Mouse (Mus musculus): ENCODE results near the gene Eya2. TPM values are rescaled to one million over a fixed set of nuclear protein-coding genes. Genes with fewer than 3 reads are reported as not detected.

Gene Eya2
- polyA plus RNA-seq, 1 experiment from 2014 or later = not detected

- Histone ChIP-seq H3K4me1 (replicated peaks) (no peaks in the 10 kb centered on the region), H3K9me3 (replicated peaks) (no peaks in the 10 kb centered on the region), H3K36me3 (replicated peaks) (no peaks in the 10 kb centered on the region), H3K27me3 (peaks cover 55% of the 10 kb centered on the region), H3K4me3 (replicated peaks) (no peak overlapping the region), H3K4me2 (no peak overlapping the region), H3K27ac (replicated peaks) (no peak overlapping the region), H3K9ac (no peak overlapping the region)
- ATAC-seq (ENCODE audit: insufficient read depth) = no peak
- WGBS (ENCODE audit: insufficient replicate concordance) = 9% methylated on average over 13 of the region's 13 CpGs
These were observed 841 bp downstream of the Eya2 start for GRCm38 (mm10) chr2:165595676-165596070.

GRCm38 (mm10) chr2:165596141-165596540 is 1.3 kb downstream of the Eya2 start:
- H3K4me1 ChIP-seq (replicated peaks) = no peaks in the 10 kb centered on the region
- H3K27me3 ChIP-seq = peaks cover 55% of the 10 kb centered on the region
- no peak overlapping the region for H3K9ac ChIP-seq
- no peaks in the 10 kb centered on the region for H3K9me3 ChIP-seq (replicated peaks)
- H3K36me3 ChIP-seq (replicated peaks) = no peaks in the 10 kb centered on the region
- ATAC-seq (ENCODE audit: insufficient read depth) = no peak
- no peak overlapping the region for H3K4me3 ChIP-seq (replicated peaks)
- no peak overlapping the region for H3K4me2 ChIP-seq
- H3K27ac ChIP-seq (replicated peaks) = no peak overlapping the region
- WGBS (ENCODE audit: insufficient replicate concordance) = 32% methylated on average over 11 of the region's 11 CpGs

GRCm38 (mm10) chr2:165597536-165597935 is 2.7 kb downstream of the Eya2 start:
- Histone ChIP-seq H3K27ac (replicated peaks) (no peak overlapping the region), H3K4me2 (no peak overlapping the region), H3K4me3 (replicated peaks) (no peak overlapping the region), H3K9me3 (replicated peaks) (no peaks in the 10 kb centered on the region), H3K4me1 (replicated peaks) (no peaks in the 10 kb centered on the region), H3K9ac (no peak overlapping the region), H3K27me3 (peaks cover 55% of the 10 kb centered on the region), H3K36me3 (replicated peaks) (no peaks in the 10 kb centered on the region)
- no peak for ATAC-seq (ENCODE audit: insufficient read depth)
- WGBS (ENCODE audit: insufficient replicate concordance) = 62% methylated on average over 6 of the region's 6 CpGs

- no peak overlapping the region for H3K4me3 ChIP-seq (replicated peaks)
- no peak overlapping the region for H3K4me2 ChIP-seq
- H3K9ac ChIP-seq = no peak overlapping the region
- H3K27me3 ChIP-seq = peaks cover 50% of the 10 kb centered on the region
- no peak overlapping the region for H3K27ac ChIP-seq (replicated peaks)
- H3K36me3 ChIP-seq (replicated peaks) = no peaks in the 10 kb centered on the region
- no peak for ATAC-seq (ENCODE audit: insufficient read depth)
- 22% methylated on average over 5 of the region's 5 CpGs for WGBS (ENCODE audit: insufficient replicate concordance)
- no peaks in the 10 kb centered on the region for H3K4me1 ChIP-seq (replicated peaks)
- no peaks in the 10 kb centered on the region for H3K9me3 ChIP-seq (replicated peaks)
These were observed 3.3 kb downstream of the Eya2 start for GRCm38 (mm10) chr2:165598139-165598538.

GRCm38 (mm10) chr2:165599566-165599965 is 4.7 kb downstream of the Eya2 start:
- no peaks in the 10 kb centered on the region for H3K4me1 ChIP-seq (replicated peaks)
- H3K27ac ChIP-seq (replicated peaks) = no peak overlapping the region
- WGBS (ENCODE audit: insufficient replicate concordance) = 65% methylated on average over 13 of the region's 13 CpGs
- no peak overlapping the region for H3K4me3 ChIP-seq (replicated peaks)
- H3K36me3 ChIP-seq (replicated peaks) = no peaks in the 10 kb centered on the region
- no peak for ATAC-seq (ENCODE audit: insufficient read depth)
- H3K9me3 ChIP-seq (replicated peaks) = no peaks in the 10 kb centered on the region
- H3K4me2 ChIP-seq = no peak overlapping the region
- peaks cover 36% of the 10 kb centered on the region for H3K27me3 ChIP-seq
- H3K9ac ChIP-seq = no peak overlapping the region

- no peak for ATAC-seq (ENCODE audit: insufficient read depth)
- no peak overlapping the region for H3K9ac ChIP-seq
- peaks cover 22% of the 10 kb centered on the region for H3K27me3 ChIP-seq
- H3K4me1 ChIP-seq (replicated peaks) = no peaks in the 10 kb centered on the region
- no peaks in the 10 kb centered on the region for H3K36me3 ChIP-seq (replicated peaks)
- WGBS (ENCODE audit: insufficient replicate concordance) = 39% methylated on average over 13 of the region's 13 CpGs
- H3K4me2 ChIP-seq = no peak overlapping the region
- no peaks in the 10 kb centered on the region for H3K9me3 ChIP-seq (replicated peaks)
- H3K4me3 ChIP-seq (replicated peaks) = no peak overlapping the region
- no peak overlapping the region for H3K27ac ChIP-seq (replicated peaks)
These were observed 6.1 kb downstream of the Eya2 start for GRCm38 (mm10) chr2:165600926-165601325.

- ATAC-seq (ENCODE audit: insufficient read depth) = no peak
These were observed 6.8 kb downstream of the Eya2 start for GRCm38 (mm10) chr2:165601605-165602004.

GRCm38 (mm10) chr2:165603775-165604174 is 8.9 kb downstream of the Eya2 start:
- ATAC-seq (ENCODE audit: insufficient read depth) = no peak
- Histone ChIP-seq H3K36me3 (replicated peaks) (no peaks in the 10 kb centered on the region), H3K4me1 (replicated peaks) (no peaks in the 10 kb centered on the region), H3K27me3 (no peaks in the 10 kb centered on the region), H3K4me3 (replicated peaks) (no peak overlapping the region), H3K9ac (no peak overlapping the region), H3K4me2 (no peak overlapping the region), H3K9me3 (replicated peaks) (no peaks in the 10 kb centered on the region), H3K27ac (replicated peaks) (no peak overlapping the region)
- 55% methylated on average over 8 of the region's 8 CpGs for WGBS (ENCODE audit: insufficient replicate concordance)

More at GRCm38 (mm10) chr2:165601605-165602004, 6.8 kb downstream of the Eya2 start:
- 40% methylated on average over 8 of the region's 8 CpGs for WGBS (ENCODE audit: insufficient replicate concordance)
- Histone ChIP-seq H3K4me1 (replicated peaks) (no peaks in the 10 kb centered on the region), H3K27ac (replicated peaks) (no peak overlapping the region), H3K4me2 (no peak overlapping the region), H3K9me3 (replicated peaks) (no peaks in the 10 kb centered on the region), H3K27me3 (peaks cover 15% of the 10 kb centered on the region), H3K9ac (no peak overlapping the region), H3K4me3 (replicated peaks) (no peak overlapping the region), H3K36me3 (replicated peaks) (no peaks in the 10 kb centered on the region)

- no peaks in the 10 kb centered on the region for H3K9me3 ChIP-seq (replicated peaks)
- no peaks in the 10 kb centered on the region for H3K36me3 ChIP-seq (replicated peaks)
- WGBS (ENCODE audit: insufficient replicate concordance) = 63% methylated on average over 7 of the region's 7 CpGs
- H3K9ac ChIP-seq = no peak overlapping the region
- no peak overlapping the region for H3K4me2 ChIP-seq
- no peak for ATAC-seq (ENCODE audit: insufficient read depth)
- no peaks in the 10 kb centered on the region for H3K27me3 ChIP-seq
- H3K4me3 ChIP-seq (replicated peaks) = no peak overlapping the region
- no peaks in the 10 kb centered on the region for H3K4me1 ChIP-seq (replicated peaks)
- H3K27ac ChIP-seq (replicated peaks) = no peak overlapping the region
These were observed 16.9 kb downstream of the Eya2 start for GRCm38 (mm10) chr2:165611551-165612253.

- no peak for ATAC-seq (ENCODE audit: insufficient read depth)
These were observed 19.0 kb downstream of the Eya2 start for GRCm38 (mm10) chr2:165613741-165614339.

GRCm38 (mm10) chr2:165621488-165621887 is 26.7 kb downstream of the Eya2 start:
- Histone ChIP-seq H3K36me3 (replicated peaks) (no peaks in the 10 kb centered on the region), H3K9ac (no peak overlapping the region), H3K4me1 (replicated peaks) (no peaks in the 10 kb centered on the region), H3K9me3 (replicated peaks) (no peaks in the 10 kb centered on the region), H3K27ac (replicated peaks) (no peak overlapping the region), H3K27me3 (no peaks in the 10 kb centered on the region), H3K4me3 (replicated peaks) (no peak overlapping the region), H3K4me2 (no peak overlapping the region)
- WGBS (ENCODE audit: insufficient replicate concordance) = 19% methylated on average over 2 of the region's 2 CpGs
- ATAC-seq (ENCODE audit: insufficient read depth) = no peak

More at GRCm38 (mm10) chr2:165613741-165614339, 19.0 kb downstream of the Eya2 start:
- H3K4me3 ChIP-seq (replicated peaks) = no peak overlapping the region
- H3K4me1 ChIP-seq (replicated peaks) = no peaks in the 10 kb centered on the region
- no peak overlapping the region for H3K4me2 ChIP-seq
- H3K9me3 ChIP-seq (replicated peaks) = no peaks in the 10 kb centered on the region
- H3K27ac ChIP-seq (replicated peaks) = no peak overlapping the region
- 67% methylated on average over 13 of the region's 13 CpGs for WGBS (ENCODE audit: insufficient replicate concordance)
- no peak overlapping the region for H3K9ac ChIP-seq
- no peaks in the 10 kb centered on the region for H3K36me3 ChIP-seq (replicated peaks)
- H3K27me3 ChIP-seq = no peaks in the 10 kb centered on the region
